Comparison of ENCODE assay signal across 8 mouse cellular contexts in genomic region chr17:73303217-73303616, GRCm38 (mm10).
DNase-seq lines count a peak whose midpoint lies in the region; ATAC-seq and TF ChIP-seq lines count a peak whose summit lies in the region.

No protein-coding gene starts in this region.

- POLR2A ChIA-PET in Patski (lab: Charles Lee): no interaction called here

- intact Hi-C loops in gastrocnemius, postnatal 14 days (cut with DNase I; ENCODE audit: low total_unique reads): loop anchor here (2.0 to 5.0 kb wide), 2 partner anchors 442 to 579 kb away; no protein-coding TSS in a partner anchor

- H3K27me3 ChIP-seq in Patski: peaks cover 7% of the 10 kb centered on the region

- in situ Hi-C loops in Patski (cut with MboI; ENCODE audit: low pct_unique_long_range_greater_than_20kb): no loop called here

- DNase-seq in B cell, adult 2 months: peak; percentile 79 to 82
- DNase-seq in Patski (ENCODE audit: low read depth, low spot score): no peak
- DNase-seq in cerebellum, postnatal 10 days: peak; percentile 92 to 96
- peak; percentile 56 for DNase-seq in gastrocnemius, postnatal 14 days
- DNase-seq in kidney, postnatal 25 days: peak; percentile 62 to 89
- peak; percentile 19 to 53 for DNase-seq in lung, adult 18-20 months
- DNase-seq in retina, postnatal 1 day: peak; percentile 81
- DNase-seq in urinary bladder, postnatal 14 days (ENCODE audit: low spot score): peak; percentile 75

- CTCF ChIA-PET in Patski (lab: Charles Lee): interaction anchor here (0.9 to 4.5 kb wide), 5 partner anchors 439 to 581 kb away, joined by 3 to 44 read pairs (median 3); no protein-coding TSS in a partner anchor

- no peak for ATAC-seq in Patski

- TF ChIP-seq CTCF in Patski (IDR thresholded peaks at IDR 0.05): peak; percentile 80
